Mouse (Mus musculus) liver, adult 2 months (tissue): ENCODE data around the gene Apol8. TPM values are rescaled to one million over a fixed set of nuclear protein-coding genes. Genes with fewer than 3 reads are reported as not detected.
"Not testable (repeated sequence)": the region's sequence is repeated elsewhere in the genome, so short reads cannot be mapped to it uniquely, and the experiment has no call there.

Experiments
- DNase-seq: peaks from one replicate; pipeline ENCODE4 v3.0.0-alpha.2; 2011; ENCODE audit warnings: low read depth, low spot score; ENCODE audit errors: extremely low read depth
- H3K27ac ChIP-seq: fragments of 200-500 bp; replicated peaks from 2 replicates; pipeline ENCODE4 v1.5.1; 2012; ENCODE audit warnings: low read depth, mild to moderate bottlenecking, control low read depth, inconsistent platforms, low read length; ENCODE audit not compliant: insufficient read depth
- H3K27me3 ChIP-seq: fragments of 200-500 bp; 2 replicates; pipeline ENCODE4 v1.6.1; 2012; ENCODE audit warnings: mild to moderate bottlenecking, moderate library complexity, low read length, inconsistent platforms; ENCODE audit not compliant: control insufficient read depth, insufficient read depth
- H3K36me3 ChIP-seq: fragments of 200-500 bp; 2 replicates; pipeline ENCODE4 v1.6.1; 2012; ENCODE audit warnings: low read length, inconsistent platforms; ENCODE audit not compliant: control insufficient read depth, insufficient read depth
- H3K4me1 ChIP-seq: fragments of 200-500 bp; 2 replicates; pipeline ENCODE4 v1.6.1; 2011; ENCODE audit warnings: low read length; ENCODE audit not compliant: control insufficient read depth, insufficient read depth
- H3K4me3 ChIP-seq: fragments of 200-500 bp; 2 replicates; pipeline ENCODE4 v1.5.1; 2011; ENCODE audit warnings: low read depth, mild to moderate bottlenecking, control low read depth, low read length, moderate library complexity; ENCODE audit not compliant: insufficient read depth
- H3K79me2 ChIP-seq: fragments of 200-500 bp; 2 replicates; pipeline ENCODE4 v1.6.1; 2012; ENCODE audit warnings: inconsistent platforms, mild to moderate bottlenecking, low read length, moderate library complexity; ENCODE audit not compliant: control insufficient read depth, insufficient read depth
- H3K9ac ChIP-seq: fragments of 200-500 bp; 2 replicates; pipeline ENCODE4 v1.6.1; 2012; ENCODE audit warnings: low read depth, mild to moderate bottlenecking, control low read depth, inconsistent platforms, low read length
- CTCF ChIP-seq: fragments of 200-500 bp; IDR thresholded peaks from 2 replicates; pipeline ENCODE4 v1.5.1; 2011; ENCODE audit warnings: low read depth, low read length, control low read depth
- POLR2A ChIP-seq: fragments of 200-500 bp; IDR thresholded peaks from 2 replicates; pipeline ENCODE4 v1.6.1; 2011; ENCODE audit warnings: low read length, control low read depth; ENCODE audit not compliant: insufficient read depth; ENCODE audit errors: extremely low read depth
- WGBS: fragments of 180-500 bp; shearing (Covaris S2); methylation state at CpG from one replicate; pipeline ENCODE4 v1.1.7; 2018; 5-methylcytosine and 5-hydroxymethylcytosine counted together
- polyA plus RNA-seq: library from polyadenylated mRNA; depleted of rRNA; stranded (reverse); fragments of >200 nt; gene quantifications from 2 replicates; pipeline ENCODE4 v1.2.3, GENCODE M21; 2012
- total RNA-seq: library from RNA; depleted of rRNA; stranded (reverse); fragments of >200 nt; gene quantifications from 2 replicates; pipeline ENCODE4 v1.2.3, GENCODE M21; 2014

Apol8 gene
- total and polyA plus RNA-seq, 2 experiments = 0.09 TPM; not detected in 1

DNA sequence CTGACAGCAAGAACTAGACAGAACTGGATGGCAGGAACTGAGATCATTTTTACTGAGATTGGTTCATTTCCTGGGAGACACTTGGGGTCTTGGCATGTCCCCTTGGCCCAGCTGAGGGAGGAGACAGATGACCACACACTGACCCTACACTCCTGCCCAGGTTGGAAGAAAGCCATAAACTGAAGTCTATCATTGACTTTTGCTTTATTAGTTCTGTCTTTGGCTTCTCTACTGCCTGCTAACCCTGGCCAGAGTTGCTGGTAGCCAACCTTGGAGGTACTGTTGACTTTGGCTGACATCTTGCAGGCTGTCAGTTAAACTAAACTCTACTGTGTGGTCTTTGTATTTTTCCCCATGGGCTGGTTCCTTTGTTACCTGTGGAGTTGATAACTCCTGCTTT lies 11.7 kb downstream of the Apol8 start:
- DNase-seq = peak; percentile 96
- no peaks in the 10 kb centered on the region for H3K27me3 ChIP-seq
- H3K36me3 ChIP-seq = no peaks in the 10 kb centered on the region
- no peak for TF ChIP-seq CTCF
- no peak for TF ChIP-seq POLR2A
- no peak overlapping the region for H3K9ac ChIP-seq
- no peaks in the 10 kb centered on the region for H3K79me2 ChIP-seq
- no peak overlapping the region for H3K4me3 ChIP-seq
- H3K27ac ChIP-seq = peak overlapping the region; percentile 95
- H3K4me1 ChIP-seq = peaks cover 27% of the 10 kb centered on the region

DNA sequence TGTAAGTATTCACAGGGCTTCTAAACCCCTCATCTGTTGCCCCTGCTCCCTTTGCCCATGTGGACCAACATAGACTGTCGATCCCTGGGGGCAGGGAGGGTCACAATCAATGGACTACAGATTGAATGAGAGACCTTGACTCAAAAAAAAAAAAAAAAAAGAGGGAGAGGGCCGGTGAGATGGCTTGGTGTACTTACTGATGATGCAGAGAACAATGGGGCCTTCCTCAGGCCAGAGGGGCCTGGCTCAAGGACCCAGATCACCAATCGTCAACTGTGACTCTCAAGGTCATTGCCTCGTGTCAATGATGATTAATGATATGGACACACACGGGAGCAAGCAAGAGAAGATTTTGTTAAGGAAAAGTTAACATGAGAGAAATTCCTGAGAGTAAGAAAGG lies 12.2 kb downstream of the Apol8 start:
- TF ChIP-seq CTCF (no peak), POLR2A (no peak)
- H3K4me1 ChIP-seq = peaks cover 27% of the 10 kb centered on the region
- H3K27me3 ChIP-seq = no peaks in the 10 kb centered on the region
- no peaks in the 10 kb centered on the region for H3K36me3 ChIP-seq
- 15% methylated on average over 5 of the region's 5 CpGs for WGBS
- peak overlapping the region; percentile 89 for H3K27ac ChIP-seq
- H3K9ac ChIP-seq = no peak overlapping the region
- no peaks in the 10 kb centered on the region for H3K79me2 ChIP-seq
- H3K4me3 ChIP-seq = no peak overlapping the region
- DNase-seq = no peak

DNA sequence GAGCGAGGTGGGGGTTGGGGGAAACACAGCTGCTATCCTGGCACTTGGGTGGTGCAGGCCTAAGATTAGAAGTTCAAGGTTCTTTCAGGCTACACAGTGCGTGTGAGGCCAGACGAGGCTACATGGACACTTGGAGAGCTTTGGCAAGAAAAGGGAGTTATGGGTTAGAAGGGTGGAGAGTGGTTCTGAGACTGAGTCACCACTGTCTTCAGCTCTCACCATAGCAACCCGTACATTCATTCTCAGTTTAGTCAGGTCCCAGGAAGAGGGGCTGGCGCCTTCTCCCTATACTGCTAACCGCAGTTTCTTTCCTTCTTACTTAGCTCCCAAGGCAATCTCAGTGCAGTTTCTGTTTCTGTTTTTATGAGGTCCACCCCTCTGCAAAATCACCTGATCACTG lies 15.2 kb downstream of the Apol8 start:
- 80% methylated on average over 6 of the region's 6 CpGs for WGBS
- H3K27ac ChIP-seq, H3K4me3 ChIP-seq: not testable (repeated sequence)

DNA sequence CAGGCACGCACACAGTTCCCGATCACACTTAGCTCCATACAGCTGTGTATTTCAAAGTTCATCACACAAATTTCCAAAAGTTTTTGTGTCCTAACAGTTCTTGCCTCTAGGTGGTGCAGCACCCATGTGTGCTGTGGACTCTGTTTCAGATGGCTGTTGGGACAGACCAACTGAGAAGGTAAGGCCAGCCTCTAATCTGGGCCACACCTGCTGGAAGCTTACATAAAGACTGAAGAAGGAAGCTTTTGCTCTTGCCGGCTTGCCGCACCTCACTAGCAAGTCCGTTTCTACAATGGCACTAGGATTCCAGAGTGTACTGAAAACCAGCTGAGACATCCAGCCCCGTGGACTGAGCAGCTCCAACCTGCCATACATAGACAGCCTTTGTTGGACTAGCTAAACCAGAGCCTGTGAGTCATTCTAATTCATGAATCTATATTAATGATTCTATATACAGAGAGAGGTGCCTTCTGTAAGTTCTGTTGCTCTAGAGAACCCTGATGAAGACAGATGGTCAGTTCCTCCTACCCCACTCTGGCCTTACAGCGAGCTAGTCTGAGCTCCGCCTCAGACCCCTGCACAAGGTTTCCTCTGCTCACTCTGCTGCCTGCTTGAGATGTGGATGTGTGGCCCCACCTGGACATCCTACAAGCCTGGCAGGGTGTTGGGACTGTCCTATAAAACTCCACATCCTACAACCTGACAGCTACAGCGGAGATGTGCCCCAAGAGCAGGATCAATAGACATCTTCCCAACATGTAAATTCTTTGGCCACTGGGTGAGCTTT lies 16.1 kb downstream of the Apol8 start:
- peak overlapping the region; percentile 32 for H3K4me3 ChIP-seq
- 67% methylated on average over 9 of the region's 9 CpGs for WGBS
- DNase-seq = peak; percentile 87
- H3K4me1 ChIP-seq = peaks cover 9% of the 10 kb centered on the region
- peak overlapping the region; percentile 43 for H3K27ac ChIP-seq
- no peak for TF ChIP-seq POLR2A
- TF ChIP-seq CTCF = peak; percentile 56
- no peaks in the 10 kb centered on the region for H3K79me2 ChIP-seq
- no peaks in the 10 kb centered on the region for H3K36me3 ChIP-seq
- no peaks in the 10 kb centered on the region for H3K27me3 ChIP-seq
- 0 out of 2 replicates have a peak overlapping the region, but pooled peaks have one; percentile 38 for H3K9ac ChIP-seq

More for the DNA sequence above, 15.2 kb downstream of the Apol8 start:
- peaks cover 13% of the 10 kb centered on the region for H3K4me1 ChIP-seq
- not testable (repeated sequence) for H3K36me3 ChIP-seq, H3K27me3 ChIP-seq, H3K9ac ChIP-seq, H3K79me2 ChIP-seq
- peak; percentile 48 for DNase-seq

DNA sequence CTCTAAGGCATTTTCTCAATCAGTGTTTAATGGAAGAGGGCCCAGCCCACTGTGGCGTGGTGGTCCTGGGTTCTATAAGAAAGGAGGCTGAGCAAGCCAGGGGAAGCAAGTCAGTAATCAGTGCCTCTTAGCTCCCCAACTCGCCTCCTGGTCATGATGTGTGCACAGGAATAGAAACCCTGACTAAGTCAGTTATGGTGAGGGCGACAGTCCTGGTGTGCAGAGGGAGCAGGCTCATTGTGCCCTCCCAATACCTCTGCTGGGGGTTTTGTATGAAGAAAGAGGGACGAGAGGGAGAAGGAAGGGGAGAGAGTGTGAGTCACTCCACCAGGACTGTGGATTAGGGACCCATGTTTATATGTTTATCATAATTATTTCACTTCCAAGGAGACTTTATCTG lies 22.9 kb downstream of the Apol8 start:
- not testable (repeated sequence) for H3K9ac ChIP-seq, H3K79me2 ChIP-seq, H3K36me3 ChIP-seq, H3K27ac ChIP-seq, DNase-seq, H3K27me3 ChIP-seq, H3K4me3 ChIP-seq
- 71% methylated on average over 4 of the region's 4 CpGs for WGBS
- H3K4me1 ChIP-seq = peaks cover 13% of the 10 kb centered on the region

DNA sequence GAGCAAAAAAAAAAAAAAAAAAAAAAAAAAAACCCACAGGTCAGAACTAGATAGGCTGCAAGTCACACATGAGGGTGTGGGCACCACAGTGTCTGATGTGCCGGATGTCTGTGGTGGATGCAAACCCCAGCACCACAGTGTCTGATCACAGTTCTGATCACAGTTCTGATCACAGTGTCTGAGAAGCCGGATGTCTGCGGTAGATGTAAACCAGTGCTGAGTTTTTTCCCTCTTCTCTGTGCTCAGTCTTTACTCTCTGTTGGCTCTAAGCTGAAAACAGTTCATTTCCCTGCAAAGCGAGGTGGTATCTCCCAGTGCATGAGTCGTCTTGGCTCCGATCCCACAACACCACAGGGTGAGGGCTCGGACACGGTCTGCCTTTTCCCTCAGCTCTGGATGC lies 23.4 kb downstream of the Apol8 start:
- not testable (repeated sequence) for H3K9ac ChIP-seq, H3K79me2 ChIP-seq, DNase-seq, H3K27me3 ChIP-seq, H3K27ac ChIP-seq, H3K36me3 ChIP-seq, H3K4me3 ChIP-seq
- WGBS = 68% methylated on average over 8 of the region's 8 CpGs
- peaks cover 13% of the 10 kb centered on the region for H3K4me1 ChIP-seq

DNA sequence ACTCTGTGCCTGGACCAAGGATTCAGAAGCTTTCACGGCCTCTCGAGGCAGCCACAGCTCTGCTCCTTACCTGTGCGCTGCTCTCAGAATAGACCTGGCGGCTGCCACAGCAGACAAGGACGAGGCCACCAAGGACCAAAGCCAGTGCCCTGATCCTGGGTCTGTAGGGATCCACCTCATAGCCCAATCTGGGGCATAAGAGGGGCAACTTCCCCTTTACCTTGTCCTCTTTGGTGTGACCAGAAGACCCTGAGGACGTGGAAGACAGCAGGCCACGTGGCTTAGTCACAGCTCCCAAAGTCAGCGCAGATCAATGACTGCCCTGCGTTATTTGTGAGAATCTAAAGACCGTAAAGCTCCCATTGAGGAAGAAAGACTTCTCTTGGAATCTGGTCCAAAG lies 24.0 kb downstream of the Apol8 start:
- H3K9ac ChIP-seq, H3K79me2 ChIP-seq, H3K27ac ChIP-seq, DNase-seq, H3K4me3 ChIP-seq, H3K27me3 ChIP-seq, H3K36me3 ChIP-seq: not testable (repeated sequence)
- WGBS = 90% methylated on average over 10 of the region's 10 CpGs
- peaks cover 15% of the 10 kb centered on the region for H3K4me1 ChIP-seq
